Mouse (Mus musculus): ENCODE measurements around the gene Snapc3.

The Snapc3 gene

GRCm38 (mm10) chr4:83417820-83418186 is 279 bp downstream of the Snapc3 start:
- no peak for DNase-seq (ENCODE audit: low read depth)

- peak; percentile 33 for DNase-seq (ENCODE audit: low read depth)
Measured at GRCm38 (mm10) chr4:83418781-83419180, 1.3 kb downstream of the Snapc3 start.

- DNase-seq (ENCODE audit: low read depth), result no peak
Measured at GRCm38 (mm10) chr4:83423641-83424040, 6.1 kb downstream of the Snapc3 start.

- DNase-seq (ENCODE audit: low read depth), result no peak
Measured at GRCm38 (mm10) chr4:83425119-83425518, 7.6 kb downstream of the Snapc3 start.

GRCm38 (mm10) chr4:83427141-83427540 is 9.6 kb downstream of the Snapc3 start:
- DNase-seq (ENCODE audit: low read depth), result no peak

GRCm38 (mm10) chr4:83427696-83428095 is 10.2 kb downstream of the Snapc3 start:
- DNase-seq (ENCODE audit: low read depth), result no peak

GRCm38 (mm10) chr4:83428845-83429244 is 11.3 kb downstream of the Snapc3 start:
- DNase-seq (ENCODE audit: low read depth), result peak; percentile 60

- DNase-seq (ENCODE audit: low read depth), result no peak
Measured at GRCm38 (mm10) chr4:83431950-83432349, 14.4 kb downstream of the Snapc3 start.

- DNase-seq (ENCODE audit: low read depth), result peak; percentile 30
Measured at GRCm38 (mm10) chr4:83432901-83433300, 15.4 kb downstream of the Snapc3 start.

- DNase-seq (ENCODE audit: low read depth), result no peak
Measured at GRCm38 (mm10) chr4:83436375-83436774, 18.9 kb downstream of the Snapc3 start.

- no peak for DNase-seq (ENCODE audit: low read depth)
Measured at GRCm38 (mm10) chr4:83438116-83438515, 20.6 kb downstream of the Snapc3 start.

- no peak for DNase-seq (ENCODE audit: low read depth)
Measured at GRCm38 (mm10) chr4:83439045-83439444, 21.5 kb downstream of the Snapc3 start.

GRCm38 (mm10) chr4:83441050-83441449 is 23.5 kb downstream of the Snapc3 start:
- DNase-seq (ENCODE audit: low read depth), result no peak

GRCm38 (mm10) chr4:83450785-83451184 is 33.3 kb downstream of the Snapc3 start:
- no peak for DNase-seq (ENCODE audit: low read depth)

- no peak for DNase-seq (ENCODE audit: low read depth)
Measured at GRCm38 (mm10) chr4:83460106-83460505, 42.6 kb downstream of the Snapc3 start.

- DNase-seq (ENCODE audit: low read depth), result no peak
Measured at GRCm38 (mm10) chr4:83464827-83465226, 47.3 kb downstream of the Snapc3 start.

GRCm38 (mm10) chr4:83467615-83468014 is 50.1 kb downstream of the Snapc3 start:
- no peak for DNase-seq (ENCODE audit: low read depth)

GRCm38 (mm10) chr4:83468208-83468607 is 50.7 kb downstream of the Snapc3 start:
- DNase-seq (ENCODE audit: low read depth), result no peak

- DNase-seq (ENCODE audit: low read depth), result no peak
Measured at GRCm38 (mm10) chr4:83485250-83485649, 67.7 kb downstream of the Snapc3 start.

GRCm38 (mm10) chr4:83485735-83486116 is 68.2 kb downstream of the Snapc3 start:
- DNase-seq (ENCODE audit: low read depth), result peak; percentile 91

GRCm38 (mm10) chr4:83486117-83486901 is 68.8 kb downstream of the Snapc3 start, which contains the start of gene Psip1:
Gene Psip1, minus strand, starts transcription at chr4:83486459.
- peak; percentile 93 for DNase-seq (ENCODE audit: low read depth)

- no peak for DNase-seq (ENCODE audit: low read depth)
Measured at GRCm38 (mm10) chr4:83489121-83489520, 71.6 kb downstream of the Snapc3 start.

GRCm38 (mm10) chr4:83493112-83493511 is 75.6 kb downstream of the Snapc3 start:
- peak; percentile 26 for DNase-seq (ENCODE audit: low read depth)

GRCm38 (mm10) chr4:83497013-83497412 is 79.5 kb downstream of the Snapc3 start:
- DNase-seq (ENCODE audit: low read depth), result peak; percentile 40

All from induced T-regulatory cell, adult 2 months (primary cell).